Mouse (Mus musculus) heart, embryonic 10.5 days (tissue): ENCODE data around the gene Elovl5. TPM values are rescaled to one million over a fixed set of nuclear protein-coding genes. Genes with fewer than 3 reads are reported as not detected.

Experiments used
- DNase-seq: peaks from one replicate; pipeline ENCODE4 v3.0.0-alpha.2; 2017; ENCODE audit warnings: low spot score
- H3K27ac ChIP-seq: fragments of 300-500 bp; sonication (generic); 2 replicates; pipeline ENCODE4 v1.5.1; 2016; ENCODE audit warnings: mild to moderate bottlenecking
- H3K27me3 ChIP-seq: fragments of 300-500 bp; sonication (generic); 2 replicates; pipeline ENCODE4 v1.6.1; 2016; ENCODE audit warnings: mild to moderate bottlenecking; ENCODE audit not compliant: poor library complexity, insufficient read depth, severe bottlenecking
- H3K36me3 ChIP-seq: fragments of 300-500 bp; sonication (generic); 2 replicates; pipeline ENCODE4 v1.6.1; 2016; ENCODE audit warnings: mild to moderate bottlenecking, moderate library complexity
- H3K4me1 ChIP-seq: fragments of 300-500 bp; sonication (generic); 2 replicates; pipeline ENCODE4 v1.6.1; 2016; ENCODE audit warnings: mild to moderate bottlenecking
- H3K4me3 ChIP-seq: fragments of 300-500 bp; sonication (generic); 2 replicates; pipeline ENCODE4 v1.5.1; 2016; ENCODE audit warnings: mild to moderate bottlenecking, moderate library complexity
- H3K9me3 ChIP-seq: fragments of 300-500 bp; sonication (generic); 2 replicates; pipeline ENCODE4 v1.6.1; 2016; ENCODE audit warnings: mild to moderate bottlenecking, moderate library complexity
- WGBS: fragments of 180-500 bp; shearing (Covaris S2); methylation state at CpG from one replicate; pipeline ENCODE4 v1.1.7; 2016; 5-methylcytosine and 5-hydroxymethylcytosine counted together
- polyA plus RNA-seq: library from polyadenylated mRNA; unstranded; fragments of >200 nt; fragmentation: Nextera tagmentation; extraction: Ambion mirVana; gene quantifications from 2 replicates; pipeline ENCODE4 v1.2.1, GENCODE M21; 2016

The Elovl5 gene
- polyA plus RNA-seq, 1 experiment from 2014 or later = 93.9 TPM

DNA sequence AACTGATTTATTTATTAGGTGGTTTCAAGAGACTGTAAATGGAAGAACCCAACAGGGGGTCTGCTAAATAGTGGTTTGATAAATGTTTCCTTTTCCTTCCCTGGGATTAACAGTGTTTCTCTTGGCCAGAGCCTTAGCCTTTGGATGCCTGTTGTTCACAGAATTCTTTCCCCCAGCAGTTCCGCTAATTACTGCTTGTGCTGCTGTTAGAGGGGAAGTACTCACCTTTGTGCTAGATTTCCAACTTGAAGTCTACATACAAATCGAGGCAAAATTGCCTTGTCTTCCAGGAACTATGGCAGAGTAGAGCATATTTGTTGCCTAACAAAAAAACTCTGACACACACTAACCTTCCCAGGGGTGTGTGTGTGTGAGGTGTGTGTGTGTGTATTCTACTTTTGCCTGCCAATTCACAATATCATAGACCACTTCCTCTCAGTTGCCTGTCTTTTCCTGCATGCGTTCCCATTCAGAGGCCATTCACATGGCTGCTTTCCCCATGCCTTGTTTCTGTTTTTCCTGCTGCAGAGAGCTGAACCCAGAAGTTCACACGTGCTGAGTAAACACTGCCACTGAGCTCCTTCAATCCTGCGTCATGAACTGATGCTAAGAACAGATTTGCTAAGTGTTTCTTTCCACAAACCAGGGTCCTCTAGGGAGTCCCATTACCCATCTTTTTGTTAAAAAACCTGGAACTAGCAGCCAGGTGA is 2.0 kb downstream of the Elovl5 start:
- H3K27ac ChIP-seq = no peak overlapping the region
- H3K4me1 ChIP-seq = peaks cover 43% of the 10 kb centered on the region
- no peaks in the 10 kb centered on the region for H3K9me3 ChIP-seq
- 73% methylated on average over 5 of the region's 5 CpGs for WGBS
- DNase-seq = peak; percentile 36
- peak overlapping the region; percentile 99 for H3K4me3 ChIP-seq
- H3K27me3 ChIP-seq = no peaks in the 10 kb centered on the region
- H3K36me3 ChIP-seq = no peaks in the 10 kb centered on the region

DNA sequence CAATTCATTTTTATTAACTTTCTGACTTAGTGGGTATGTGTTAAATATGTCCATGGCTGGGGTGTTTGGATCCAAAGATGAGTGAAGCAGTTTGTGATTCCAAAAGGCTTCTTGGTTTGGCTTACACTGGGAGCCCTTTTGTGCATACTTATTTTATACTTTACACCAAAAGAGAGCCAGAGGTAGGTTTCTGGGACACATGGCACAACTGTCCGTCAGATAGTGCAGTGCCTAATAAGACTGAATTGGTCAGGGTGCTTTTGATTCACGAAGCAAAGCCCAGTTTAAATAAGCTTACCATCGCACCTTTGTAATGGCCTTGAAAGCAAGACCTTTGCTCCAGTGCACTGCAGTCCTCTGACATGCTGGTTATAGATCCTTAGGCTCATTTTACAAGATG is 3.3 kb downstream of the Elovl5 start:
- Histone ChIP-seq H3K4me3 (no peak overlapping the region), H3K4me1 (peaks cover 52% of the 10 kb centered on the region), H3K27me3 (no peaks in the 10 kb centered on the region), H3K27ac (no peak overlapping the region; the same call in 1 of the 2 replicates), H3K9me3 (no peaks in the 10 kb centered on the region), H3K36me3 (no peaks in the 10 kb centered on the region)
- 86% methylated on average over 3 of the region's 3 CpGs for WGBS
- DNase-seq = peak; percentile 53

DNA sequence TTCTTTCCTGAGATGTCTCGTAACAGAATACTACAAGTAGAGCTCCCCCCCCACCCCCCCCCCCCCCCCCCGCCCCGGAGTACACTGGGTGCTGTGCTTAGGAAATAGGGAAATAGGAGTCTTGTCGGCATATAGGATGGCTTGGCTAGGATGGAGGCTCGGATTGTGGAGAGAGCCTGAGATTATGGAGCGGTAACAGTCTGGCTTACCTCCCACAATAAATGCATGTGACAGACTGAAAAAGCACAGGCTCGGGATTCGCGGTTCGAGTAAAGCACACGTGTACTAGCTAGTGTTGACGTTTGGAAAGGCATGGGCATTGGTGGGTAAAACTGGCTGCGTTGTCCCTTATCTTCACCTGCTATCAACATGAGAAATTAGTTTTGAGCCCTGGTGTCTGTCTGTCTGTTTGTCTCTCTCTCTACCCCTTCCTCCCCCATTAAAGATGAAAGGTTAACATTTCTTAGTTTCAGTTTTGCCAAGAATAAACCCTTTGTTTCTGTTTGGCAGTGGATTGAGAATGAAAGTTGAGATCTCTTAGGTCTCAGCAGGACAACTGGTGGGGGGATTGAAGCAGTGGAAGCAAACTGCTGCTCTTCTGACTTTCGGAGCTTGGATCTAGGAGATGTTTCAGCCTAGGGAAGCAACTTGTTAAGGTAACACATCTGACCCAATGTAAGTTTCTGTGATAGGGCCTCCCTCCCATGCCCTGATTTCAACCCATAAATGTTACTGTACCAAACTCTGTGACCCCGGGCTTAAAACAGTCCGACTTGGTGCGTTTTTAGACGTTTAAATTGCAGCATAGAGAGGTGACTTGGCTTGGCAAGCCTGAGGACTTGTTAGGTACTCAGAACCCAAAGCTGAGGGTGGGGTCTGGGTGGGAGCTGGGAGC is 4.4 kb downstream of the Elovl5 start:
- Histone ChIP-seq H3K36me3 (no peaks in the 10 kb centered on the region), H3K27me3 (no peaks in the 10 kb centered on the region), H3K27ac (no peak overlapping the region), H3K9me3 (no peaks in the 10 kb centered on the region), H3K4me1 (peaks cover 63% of the 10 kb centered on the region), H3K4me3 (no peak overlapping the region)
- WGBS = 66% methylated on average over 18 of the region's 18 CpGs
- DNase-seq = no peak

DNA sequence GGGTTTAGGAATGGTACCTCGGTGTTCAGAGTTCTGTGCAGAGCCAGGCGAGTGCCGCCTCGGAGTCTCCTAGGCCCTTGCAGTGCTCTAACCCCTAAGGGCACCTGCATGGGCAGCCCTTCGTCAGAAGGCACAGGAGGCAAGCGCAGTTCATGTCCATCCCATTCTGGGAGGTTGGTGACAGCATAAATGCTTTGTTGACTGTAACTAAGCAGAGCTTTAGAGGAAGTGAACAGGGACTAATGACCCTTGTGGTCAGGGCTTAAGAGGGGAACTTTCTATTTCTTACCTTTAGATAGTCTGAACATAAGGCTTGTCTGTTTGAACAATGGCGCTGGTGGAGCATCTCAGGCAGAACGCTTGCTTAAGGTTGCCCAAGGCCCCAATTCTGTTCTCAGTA is 6.6 kb downstream of the Elovl5 start:
- Histone ChIP-seq H3K36me3 (no peaks in the 10 kb centered on the region), H3K27me3 (no peaks in the 10 kb centered on the region), H3K9me3 (no peaks in the 10 kb centered on the region), H3K4me3 (no peak overlapping the region), H3K4me1 (peaks cover 76% of the 10 kb centered on the region), H3K27ac (0 out of 2 replicates have a peak overlapping the region, but pooled peaks have one; percentile 13)
- no peak for DNase-seq
- WGBS = 86% methylated on average over 8 of the region's 8 CpGs

DNA sequence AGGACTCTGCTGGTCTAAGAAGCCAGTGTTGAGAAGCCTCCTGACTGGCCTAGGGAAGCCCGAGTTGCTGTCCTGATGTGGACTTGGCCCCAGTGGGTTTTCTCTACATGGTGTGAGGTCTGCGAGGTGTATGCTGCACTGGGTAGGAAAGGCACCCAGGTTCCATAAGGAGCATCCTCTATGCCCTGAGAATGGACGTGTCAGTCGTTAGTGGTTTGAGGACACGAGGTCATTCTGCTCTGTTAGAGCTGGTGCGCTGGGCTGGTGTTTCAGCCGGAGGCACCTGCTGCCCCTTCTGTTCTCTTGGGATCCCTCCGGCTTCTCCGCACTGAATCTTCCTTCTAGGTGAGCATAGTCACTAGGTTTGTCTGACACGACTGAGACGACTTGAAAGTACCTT is 7.0 kb downstream of the Elovl5 start:
- Histone ChIP-seq H3K27me3 (no peaks in the 10 kb centered on the region), H3K4me1 (peaks cover 75% of the 10 kb centered on the region), H3K27ac (no peak overlapping the region), H3K4me3 (no peak overlapping the region), H3K36me3 (no peaks in the 10 kb centered on the region), H3K9me3 (no peaks in the 10 kb centered on the region)
- DNase-seq = no peak
- WGBS = 80% methylated on average over 11 of the region's 11 CpGs

DNA sequence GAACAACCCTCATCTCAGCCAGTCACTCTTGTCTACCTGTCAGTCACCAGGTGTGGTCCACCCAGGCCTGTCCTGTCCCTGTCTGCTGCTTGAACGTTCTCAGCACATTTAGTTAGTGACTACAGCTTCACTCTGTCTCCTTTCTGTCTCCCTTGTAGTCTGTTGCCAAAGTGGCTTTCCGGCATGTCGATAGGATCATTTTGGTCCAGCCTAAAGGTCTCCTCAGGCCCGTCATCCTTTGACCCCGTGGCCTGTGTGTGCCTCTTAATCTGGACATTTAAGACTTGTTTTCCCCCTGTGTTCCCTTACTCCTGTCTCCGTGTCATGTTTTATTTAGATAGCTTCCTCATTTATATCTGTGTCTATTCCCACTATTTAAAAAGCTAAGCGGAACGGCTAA is 9.0 kb downstream of the Elovl5 start:
- H3K27me3 ChIP-seq = no peaks in the 10 kb centered on the region
- no peak overlapping the region for H3K27ac ChIP-seq
- 74% methylated on average over 8 of the region's 8 CpGs for WGBS

DNA sequence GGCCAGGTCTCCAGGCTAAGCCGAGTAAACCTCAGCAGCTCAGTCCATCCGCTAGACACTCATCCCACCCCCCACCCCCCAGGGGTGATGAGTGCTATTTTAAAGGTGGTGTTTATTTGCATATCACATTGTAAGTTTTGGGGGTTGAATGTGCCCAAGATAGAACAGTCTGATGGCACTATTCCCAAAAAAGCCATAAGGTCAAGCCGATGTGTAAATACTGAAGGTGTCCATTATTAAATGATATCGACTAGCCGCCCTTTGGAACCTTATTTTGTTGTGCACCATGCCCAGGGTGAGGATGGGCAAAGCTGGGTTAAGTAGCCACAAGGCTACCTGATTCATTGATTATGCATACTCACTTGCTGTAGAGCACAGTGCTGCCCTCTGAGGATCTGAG is 9.7 kb downstream of the Elovl5 start:
- Histone ChIP-seq H3K36me3 (no peaks in the 10 kb centered on the region), H3K4me1 (peaks cover 92% of the 10 kb centered on the region), H3K27me3 (no peaks in the 10 kb centered on the region), H3K4me3 (no peak overlapping the region), H3K27ac (peak overlapping the region; percentile 42; the same call in 1 of the 2 replicates), H3K9me3 (no peaks in the 10 kb centered on the region)
- no peak for DNase-seq
- WGBS = 75% methylated on average over 5 of the region's 5 CpGs

More for the DNA sequence above, 9.0 kb downstream of the Elovl5 start:
- Histone ChIP-seq H3K4me1 (peaks cover 87% of the 10 kb centered on the region), H3K9me3 (no peaks in the 10 kb centered on the region), H3K4me3 (no peak overlapping the region), H3K36me3 (no peaks in the 10 kb centered on the region)
- DNase-seq = no peak

DNA sequence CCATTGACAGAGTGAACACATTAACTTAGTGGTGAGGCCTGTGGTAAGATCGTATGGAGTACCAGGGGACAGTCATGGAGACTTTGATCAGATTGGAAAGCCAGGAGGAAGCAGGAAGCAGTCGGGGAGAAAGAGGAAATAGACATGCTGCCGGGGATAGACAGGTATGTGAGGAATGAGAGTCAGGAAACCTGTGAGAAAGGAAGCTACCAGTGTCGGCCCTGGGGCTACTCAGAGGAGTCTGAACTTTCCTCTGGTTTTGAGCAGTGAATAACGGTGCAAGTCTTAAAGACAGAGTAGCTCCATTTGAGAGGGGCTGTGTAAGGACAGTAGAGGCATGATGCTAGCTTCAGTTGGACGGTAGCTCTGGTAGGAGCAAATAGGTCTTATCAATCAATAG is 10.3 kb downstream of the Elovl5 start:
- DNase-seq = no peak
- Histone ChIP-seq H3K4me3 (no peak overlapping the region), H3K4me1 (peaks cover 92% of the 10 kb centered on the region), H3K27me3 (no peaks in the 10 kb centered on the region), H3K9me3 (no peaks in the 10 kb centered on the region), H3K27ac (0 out of 2 replicates have a peak overlapping the region, but pooled peaks have one; percentile 42), H3K36me3 (no peaks in the 10 kb centered on the region)
- WGBS = 36% methylated on average over 6 of the region's 6 CpGs

DNA sequence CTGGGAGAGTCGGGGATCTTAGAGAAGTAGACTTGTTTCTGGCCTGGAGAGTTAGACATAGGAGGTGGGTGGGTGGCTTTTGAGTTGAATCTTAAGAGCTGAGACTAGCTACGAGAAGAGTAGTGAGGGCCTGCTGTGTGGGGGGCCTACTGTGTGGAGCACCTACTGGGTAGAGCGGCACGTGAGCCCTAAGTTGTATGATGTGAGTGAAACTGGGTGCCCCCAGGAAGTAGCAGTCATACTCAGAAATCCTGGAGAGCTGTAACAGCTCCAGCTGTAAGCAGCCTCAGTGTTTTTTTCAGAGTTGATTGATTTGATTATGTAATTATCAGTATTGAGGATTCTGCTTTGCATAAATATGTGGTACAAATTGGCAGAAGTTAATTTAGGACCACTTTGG is 11.6 kb downstream of the Elovl5 start:
- WGBS = 77% methylated on average over 4 of the region's 4 CpGs
- H3K4me1 ChIP-seq = peaks cover 84% of the 10 kb centered on the region
- H3K36me3 ChIP-seq = no peaks in the 10 kb centered on the region
- H3K4me3 ChIP-seq = no peak overlapping the region
- no peaks in the 10 kb centered on the region for H3K27me3 ChIP-seq
- H3K27ac ChIP-seq = no peak overlapping the region
- no peak for DNase-seq
- H3K9me3 ChIP-seq = no peaks in the 10 kb centered on the region

DNA sequence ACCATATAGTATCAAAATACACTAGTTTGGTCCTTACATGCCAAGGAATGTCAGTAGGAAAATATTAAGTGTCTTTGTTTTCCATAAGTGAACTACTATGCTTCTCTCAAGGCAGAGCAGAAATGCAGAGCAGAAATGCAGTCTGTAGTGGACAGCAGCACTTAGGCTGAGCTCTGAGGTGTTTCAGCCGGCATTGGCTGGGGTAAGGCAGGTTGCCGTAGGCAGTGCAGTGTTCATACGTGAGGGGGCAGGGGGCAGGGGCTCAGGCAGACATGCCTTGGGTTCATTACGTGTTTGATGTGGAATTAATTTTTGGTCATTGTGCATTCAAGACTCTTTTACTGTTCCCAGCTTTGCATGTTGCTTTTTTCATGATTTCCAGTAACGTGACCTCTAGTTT is 12.1 kb downstream of the Elovl5 start:
- Histone ChIP-seq H3K27me3 (no peaks in the 10 kb centered on the region), H3K4me1 (peaks cover 78% of the 10 kb centered on the region), H3K36me3 (no peaks in the 10 kb centered on the region), H3K9me3 (no peaks in the 10 kb centered on the region), H3K4me3 (no peak overlapping the region), H3K27ac (no peak overlapping the region)
- 81% methylated on average over 5 of the region's 5 CpGs for WGBS
- DNase-seq = no peak

DNA sequence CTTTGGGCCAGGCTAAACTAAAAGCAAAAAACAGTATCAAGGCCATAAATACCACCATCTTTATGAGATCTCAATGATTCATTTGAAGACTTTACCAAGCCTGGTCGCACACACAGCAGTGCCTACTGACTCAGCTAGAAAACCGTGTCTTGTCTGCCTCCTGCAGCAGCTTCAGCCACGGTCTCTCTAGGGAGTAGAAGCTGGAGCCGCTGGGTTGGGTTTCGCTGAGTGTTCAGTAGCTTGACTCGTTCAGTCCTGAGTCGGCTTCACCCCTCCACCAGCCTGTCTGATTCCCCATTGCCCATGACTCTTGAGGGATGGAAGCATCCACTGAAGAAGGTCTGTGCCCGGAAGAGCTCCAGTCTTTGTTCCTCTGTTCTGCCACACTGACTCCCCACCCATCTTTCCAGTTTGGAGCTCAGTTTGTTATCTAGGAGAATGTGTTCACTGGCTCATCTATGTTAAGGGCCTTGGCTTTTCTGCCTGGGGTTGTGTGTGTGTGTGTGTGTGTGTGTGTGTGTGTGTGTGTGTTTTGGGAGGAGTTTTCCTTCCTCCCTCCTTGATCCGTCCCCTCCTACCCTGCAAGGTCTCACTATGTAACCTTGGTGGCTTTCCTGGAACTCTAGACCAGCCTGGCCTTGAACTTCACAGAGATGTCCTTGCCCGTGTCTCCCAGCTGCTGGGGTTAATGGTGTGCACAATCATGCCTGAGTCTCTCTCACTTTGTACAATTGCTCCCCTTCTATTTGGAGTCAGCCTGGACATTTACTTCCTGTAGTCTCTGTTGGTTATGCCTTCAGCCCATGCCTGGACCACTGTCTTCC is 13.1 kb downstream of the Elovl5 start:
- Histone ChIP-seq H3K9me3 (no peaks in the 10 kb centered on the region), H3K27me3 (no peaks in the 10 kb centered on the region), H3K4me1 (peaks cover 74% of the 10 kb centered on the region), H3K27ac (peak overlapping the region; percentile 42; the same call in 1 of the 2 replicates), H3K4me3 (no peak overlapping the region), H3K36me3 (0 out of 2 replicates have a peak, but pooled peaks cover 2% of the 10 kb centered on the region)
- DNase-seq = no peak
- WGBS = 65% methylated on average over 10 of the region's 10 CpGs

DNA sequence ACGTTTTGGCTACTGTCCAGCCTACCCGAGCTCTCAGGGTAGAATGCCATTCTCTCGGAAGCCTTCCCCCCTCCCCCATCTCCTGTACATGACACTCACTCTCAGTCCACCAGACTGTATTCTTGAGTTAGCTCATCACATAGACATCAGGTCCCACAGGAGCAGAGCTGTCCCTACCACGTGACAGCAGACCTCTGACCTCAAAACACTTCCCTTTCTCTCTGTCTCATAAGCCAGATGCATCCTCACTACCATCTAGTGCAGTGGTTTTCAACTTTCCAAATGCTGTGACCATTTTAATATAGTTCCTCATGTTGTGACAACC is 13.7 kb downstream of the Elovl5 start:
- Histone ChIP-seq H3K9me3 (no peaks in the 10 kb centered on the region), H3K4me1 (peaks cover 70% of the 10 kb centered on the region), H3K4me3 (no peak overlapping the region), H3K27ac (no peak overlapping the region), H3K36me3 (0 out of 2 replicates have a peak, but pooled peaks cover 2% of the 10 kb centered on the region), H3K27me3 (no peaks in the 10 kb centered on the region)
- no peak for DNase-seq
- 43% methylated on average over 4 of the region's 4 CpGs for WGBS
